Mouse (Mus musculus): Measurements from ENCODE around the gene Rrbp1. TPM values are rescaled to one million over a fixed set of nuclear protein-coding genes. Genes with fewer than 3 reads are reported as not detected.

Gene Rrbp1
- total RNA-seq (2023) = 100 to 1,000 TPM; 193 to 231 TPM

DNA sequence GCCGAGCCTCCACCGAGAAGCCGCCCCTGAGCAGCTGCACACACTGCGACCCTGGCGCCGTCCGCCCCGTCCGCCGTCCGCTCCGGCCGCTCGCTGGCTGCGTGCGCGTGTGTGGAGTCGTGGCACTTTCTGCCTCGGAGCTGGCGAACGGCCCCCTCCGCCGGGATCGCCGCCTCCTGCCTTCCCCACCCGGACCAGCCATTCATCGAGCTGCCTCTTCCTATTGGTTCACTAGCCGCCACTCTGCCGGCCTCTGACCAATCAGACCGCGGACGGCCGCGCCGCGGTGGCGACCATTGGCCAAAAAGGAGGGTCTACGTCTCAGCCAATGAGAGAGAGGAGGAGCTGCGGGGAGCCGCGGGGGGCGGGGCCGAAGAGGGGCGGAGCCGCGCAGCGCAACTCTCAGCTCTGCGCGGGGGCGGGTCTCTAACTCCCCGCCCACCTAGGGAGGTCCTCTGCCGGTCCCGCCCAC, at the start of gene Rrbp1:
Gene Rrbp1, minus strand, starts transcription at position 184 of the 472 bp plus-strand sequence.

DNA sequence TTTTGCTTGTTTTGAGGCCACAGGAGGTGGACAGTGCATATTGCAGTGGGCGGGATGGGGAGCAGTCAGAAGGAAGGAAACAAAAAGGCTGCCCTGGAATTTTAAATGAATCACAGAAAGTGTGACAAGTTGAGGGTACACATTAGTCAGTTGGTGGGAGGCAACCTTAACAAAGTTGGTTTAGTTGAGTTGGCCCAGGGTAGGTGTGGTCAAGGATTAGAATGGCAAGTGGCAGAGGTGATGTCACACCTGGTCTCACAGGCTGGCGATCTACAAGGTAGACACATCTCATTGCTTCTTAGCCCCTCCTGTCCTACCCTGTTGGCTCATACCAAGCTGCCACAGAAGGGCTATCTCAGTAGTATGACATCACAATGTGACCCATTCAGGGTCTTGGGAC, 21.6 kb upstream of the Rrbp1 start, which contains the start of gene Banf2:
Gene Banf2, plus strand, starts transcription at position 396 of the 400 bp plus-strand sequence.

DNA sequence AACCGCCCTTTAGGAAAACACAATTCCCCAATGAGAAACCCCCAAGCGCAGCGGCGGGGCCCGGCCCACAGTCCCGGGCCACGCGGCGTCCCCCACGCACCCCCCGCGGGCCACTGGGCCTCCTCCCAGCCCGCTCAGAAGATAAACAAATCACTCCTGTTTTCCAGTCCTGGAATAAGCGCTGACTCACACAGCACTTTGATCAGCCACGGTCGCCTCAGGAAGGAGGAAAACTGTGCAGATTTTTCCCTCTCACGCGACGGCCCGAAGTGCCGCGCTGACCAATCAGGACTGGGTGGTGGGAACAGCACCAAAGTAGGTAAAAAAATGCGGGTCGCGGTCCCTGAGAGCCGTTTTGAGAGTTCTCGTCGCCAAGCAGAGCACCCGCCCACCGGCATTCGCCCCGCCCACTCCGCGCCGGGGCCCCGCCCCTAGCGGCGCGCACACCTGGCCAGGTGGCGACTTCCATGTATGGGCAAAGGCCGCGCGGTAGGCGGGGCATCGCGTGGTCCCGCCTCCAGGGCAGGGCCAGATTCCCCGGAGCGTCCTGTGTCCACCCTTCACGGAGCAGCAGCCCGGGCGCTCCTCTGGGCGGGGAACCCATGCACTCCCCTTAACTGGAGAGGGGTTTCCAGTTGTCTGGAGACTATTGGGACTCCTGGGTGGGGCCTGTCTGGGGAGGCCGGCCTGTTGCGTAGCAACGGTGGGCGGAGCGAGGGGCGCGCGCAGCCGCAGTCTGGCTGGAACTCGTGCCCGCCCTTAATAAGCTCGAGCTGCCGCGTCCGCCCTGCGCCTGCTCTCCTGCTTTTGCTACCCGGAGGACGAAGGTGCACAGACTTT, 96.1 kb downstream of the Rrbp1 start, which contains the start of gene Dstn:
Gene Dstn, plus strand, starts transcription at position 561 of the 840 bp plus-strand sequence.

Other genes starting within 250 kb of the Rrbp1 start
- gene Bfsp1, start 148.1 kb downstream of the Rrbp1 start, total RNA-seq (2023) = 1 to 10 TPM in 1 of 2 experiments, under 1 TPM in 1; 0.60 to 1.0 TPM
- 100 to 1,000 TPM; 346 to 373 TPM for gene Dstn, start 95.9 kb downstream of the Rrbp1 start, total RNA-seq (2023)
- not detected for gene Banf2, start 21.8 kb upstream of the Rrbp1 start, total RNA-seq (2023)